Mouse (Mus musculus): ENCODE measurements at regions not wholly inside any gene's neighbourhood (a gene's known extent, or its start where the extent isn't known, plus 50 kb on each side); places are given as distances from the start of the nearest gene placed in this dataset.

- H3K4me1 ChIP-seq (ENCODE audit: insufficient read depth, low read length), result no peaks in the 10 kb centered on the region
- WGBS, result 88% methylated on average over 5 of the region's 5 CpGs
- no peaks in the 10 kb centered on the region for H3K36me3 ChIP-seq (ENCODE audit: insufficient read depth, low read length)
- H3K9ac ChIP-seq (replicated peaks; ENCODE audit: low read length, poor library complexity, severe bottlenecking), result no peak overlapping the region
- DNase-seq (ENCODE audit: low spot score) (no peak), ATAC-seq (ENCODE audit: low FRiP score) (no peak)
- no peaks in the 10 kb centered on the region for H3K27me3 ChIP-seq (ENCODE audit: insufficient read depth, low read length)
- H3K27ac ChIP-seq (ENCODE audit: low read depth, low read length), result no peak overlapping the region
- no peak for TF ChIP-seq CTCF (IDR thresholded peaks at IDR 0.05)
- H3K9me3 ChIP-seq (ENCODE audit: low read length), result no peaks in the 10 kb centered on the region
- H3K4me3 ChIP-seq (ENCODE audit: low read depth, low read length), result no peak overlapping the region
- H3K4me2 ChIP-seq (ENCODE audit: low read depth, low read length, poor library complexity, severe bottlenecking), result no peak overlapping the region
Observed at GRCm38 (mm10) chr4:10753176-10753575, 121.1 kb upstream of the 2610301B20Rik start.

GRCm38 (mm10) chr4:10759491-10759890 is 114.8 kb upstream of the 2610301B20Rik start:
- no peaks in the 10 kb centered on the region for H3K9me3 ChIP-seq (ENCODE audit: low read length)
- H3K4me3 ChIP-seq (ENCODE audit: low read depth, low read length), result no peak overlapping the region
- no peak overlapping the region for H3K4me2 ChIP-seq (ENCODE audit: low read depth, low read length, poor library complexity, severe bottlenecking)
- WGBS, result 93% methylated on average over 4 of the region's 4 CpGs
- ATAC-seq (ENCODE audit: low FRiP score) (no peak), DNase-seq (ENCODE audit: low spot score) (no peak)
- no peaks in the 10 kb centered on the region for H3K4me1 ChIP-seq (ENCODE audit: insufficient read depth, low read length)
- H3K27ac ChIP-seq (ENCODE audit: low read depth, low read length), result no peak overlapping the region
- H3K27me3 ChIP-seq (ENCODE audit: insufficient read depth, low read length), result no peaks in the 10 kb centered on the region
- H3K9ac ChIP-seq (replicated peaks; ENCODE audit: low read length, poor library complexity, severe bottlenecking), result no peak overlapping the region
- TF ChIP-seq CTCF (IDR thresholded peaks at IDR 0.05), result no peak
- H3K36me3 ChIP-seq (ENCODE audit: insufficient read depth, low read length), result no peaks in the 10 kb centered on the region

GRCm38 (mm10) chr4:10767676-10768075 is 106.6 kb upstream of the 2610301B20Rik start:
- TF ChIP-seq CTCF (IDR thresholded peaks at IDR 0.05), result no peak
- no peaks in the 10 kb centered on the region for H3K4me1 ChIP-seq (ENCODE audit: insufficient read depth, low read length)
- no peaks in the 10 kb centered on the region for H3K27me3 ChIP-seq (ENCODE audit: insufficient read depth, low read length)
- H3K27ac ChIP-seq (ENCODE audit: low read depth, low read length), result no peak overlapping the region
- DNase-seq (ENCODE audit: low spot score) (no peak), ATAC-seq (ENCODE audit: low FRiP score) (no peak)
- 63% methylated on average over 6 of the region's 6 CpGs for WGBS
- H3K36me3 ChIP-seq (ENCODE audit: insufficient read depth, low read length), result no peaks in the 10 kb centered on the region
- no peaks in the 10 kb centered on the region for H3K9me3 ChIP-seq (ENCODE audit: low read length)
- H3K9ac ChIP-seq (replicated peaks; ENCODE audit: low read length, poor library complexity, severe bottlenecking), result no peak overlapping the region
- H3K4me3 ChIP-seq (ENCODE audit: low read depth, low read length), result no peak overlapping the region
- H3K4me2 ChIP-seq (ENCODE audit: low read depth, low read length, poor library complexity, severe bottlenecking), result no peak overlapping the region

- DNase-seq (ENCODE audit: low spot score), result no peak
- Histone ChIP-seq H3K27me3 (ENCODE audit: insufficient read depth, low read length) (no peaks in the 10 kb centered on the region), H3K9me3 (ENCODE audit: low read length) (no peaks in the 10 kb centered on the region), H3K36me3 (ENCODE audit: insufficient read depth, low read length) (no peaks in the 10 kb centered on the region), H3K9ac (replicated peaks; ENCODE audit: low read length, poor library complexity, severe bottlenecking) (no peak overlapping the region), H3K4me1 (ENCODE audit: insufficient read depth, low read length) (no peaks in the 10 kb centered on the region), H3K4me3 (ENCODE audit: low read depth, low read length) (no peak overlapping the region), H3K4me2 (ENCODE audit: low read depth, low read length, poor library complexity, severe bottlenecking) (no peak overlapping the region), H3K27ac (ENCODE audit: low read depth, low read length) (no peak overlapping the region)
- WGBS, result 95% methylated on average over 13 of the region's 13 CpGs
- no peak for ATAC-seq (ENCODE audit: low FRiP score)
- no peak for TF ChIP-seq CTCF (IDR thresholded peaks at IDR 0.05)
Observed at GRCm38 (mm10) chr4:10770026-10770643, 104.2 kb upstream of the 2610301B20Rik start.

- Histone ChIP-seq H3K4me3 (ENCODE audit: low read depth, low read length) (no peak overlapping the region), H3K27me3 (ENCODE audit: insufficient read depth, low read length) (no peaks in the 10 kb centered on the region), H3K4me1 (ENCODE audit: insufficient read depth, low read length) (no peaks in the 10 kb centered on the region), H3K36me3 (ENCODE audit: insufficient read depth, low read length) (no peaks in the 10 kb centered on the region), H3K9ac (replicated peaks; ENCODE audit: low read length, poor library complexity, severe bottlenecking) (no peak overlapping the region), H3K27ac (ENCODE audit: low read depth, low read length) (no peak overlapping the region), H3K4me2 (ENCODE audit: low read depth, low read length, poor library complexity, severe bottlenecking) (no peak overlapping the region), H3K9me3 (ENCODE audit: low read length) (no peaks in the 10 kb centered on the region)
- TF ChIP-seq CTCF (IDR thresholded peaks at IDR 0.05), result no peak
- ATAC-seq (ENCODE audit: low FRiP score) (no peak), DNase-seq (ENCODE audit: low spot score) (peak; percentile 5)
- 48% methylated on average over 3 of the region's 3 CpGs for WGBS
Observed at GRCm38 (mm10) chr4:10774557-10775215, 99.6 kb upstream of the 2610301B20Rik start.

GRCm38 (mm10) chr4:10786701-10787100 is 87.6 kb upstream of the 2610301B20Rik start:
- WGBS, result 81% methylated on average over 2 of the region's 2 CpGs

More at GRCm38 (mm10) chr4:10786701-10787100, 87.6 kb upstream of the 2610301B20Rik start:
- H3K36me3 ChIP-seq (ENCODE audit: insufficient read depth, low read length), result no peaks in the 10 kb centered on the region
- H3K27ac ChIP-seq (ENCODE audit: low read depth, low read length), result no peak overlapping the region
- H3K27me3 ChIP-seq (ENCODE audit: insufficient read depth, low read length), result no peaks in the 10 kb centered on the region
- no peaks in the 10 kb centered on the region for H3K9me3 ChIP-seq (ENCODE audit: low read length)
- no peaks in the 10 kb centered on the region for H3K4me1 ChIP-seq (ENCODE audit: insufficient read depth, low read length)
- H3K4me2 ChIP-seq (ENCODE audit: low read depth, low read length, poor library complexity, severe bottlenecking), result no peak overlapping the region
- no peak for ATAC-seq (ENCODE audit: low FRiP score)
- no peak for DNase-seq (ENCODE audit: low spot score)
- H3K4me3 ChIP-seq (ENCODE audit: low read depth, low read length), result no peak overlapping the region
- no peak for TF ChIP-seq CTCF (IDR thresholded peaks at IDR 0.05)
- no peak overlapping the region for H3K9ac ChIP-seq (replicated peaks; ENCODE audit: low read length, poor library complexity, severe bottlenecking)
